Mouse (Mus musculus): ENCODE results near the gene Emc4. TPM values are rescaled to one million over a fixed set of nuclear protein-coding genes. Genes with fewer than 3 reads are reported as not detected.
A peak's percentile ranks its signal among the peaks of the same experiment; 100 is the strongest.

The Emc4 gene
- total RNA-seq (2014; rRNA removed) (92.5 and 96.0 TPM in 2 replicates), polyA plus RNA-seq (2015; fragmentation: Nextera tagmentation; extraction: Ambion mirVana) (216 and 251 TPM in 2 replicates)

GRCm38 (mm10) chr2:112367726-112368673, at the start of gene Emc4:
Gene Emc4 (minus strand): TSS chr2:112368027.
- 2% methylated on average over 46 of the region's 46 CpGs for WGBS
- Histone ChIP-seq H3K36me3 (ENCODE audit: insufficient read depth) (peaks cover 7% of the 10 kb centered on the region), H3K27ac (ENCODE audit: low read depth, low read length) (peak within 1 kb of the TSS; percentile 92), H3K9me3 (ENCODE audit: low read length) (no peaks in the 10 kb centered on the region), H3K4me1 (ENCODE audit: insufficient read depth) (peaks cover 9% of the 10 kb centered on the region; the same call in 1 of the 2 replicates), H3K27me3 (ENCODE audit: insufficient read depth, low read length) (no peaks in the 10 kb centered on the region; the same call in 1 of the 2 replicates), H3K9ac (peak within 1 kb of the TSS; percentile 86), H3K4me3 (ENCODE audit: low read depth, low read length) (peak within 1 kb of the TSS; percentile 95), H3K4me2 (ENCODE audit: low read depth) (peak within 1 kb of the TSS; percentile 91)
- ATAC-seq (peak; percentile 94), DNase-seq (peak; percentile 95)
- TF ChIP-seq CTCF (IDR thresholded peaks at IDR 0.05; ENCODE audit: low read depth) = no peak

GRCm38 (mm10) chr2:112407030-112407429, 39.2 kb upstream of the Emc4 start:
- no peak overlapping the region for H3K4me3 ChIP-seq (ENCODE audit: low read depth, low read length)
- DNase-seq (no peak), ATAC-seq (no peak)
- TF ChIP-seq CTCF (IDR thresholded peaks at IDR 0.05; ENCODE audit: low read depth) = no peak
- H3K36me3 ChIP-seq (ENCODE audit: insufficient read depth) = peaks cover 9% of the 10 kb centered on the region
- no peaks in the 10 kb centered on the region for H3K27me3 ChIP-seq (ENCODE audit: insufficient read depth, low read length)
- 89% methylated on average over 3 of the region's 3 CpGs for WGBS
- H3K27ac ChIP-seq (ENCODE audit: low read depth, low read length) = no peak overlapping the region
- H3K4me2 ChIP-seq (ENCODE audit: low read depth) = no peak overlapping the region
- H3K4me1 ChIP-seq (ENCODE audit: insufficient read depth) = no peaks in the 10 kb centered on the region
- H3K9me3 ChIP-seq (ENCODE audit: low read length) = no peaks in the 10 kb centered on the region
- H3K9ac ChIP-seq = no peak overlapping the region

- WGBS = 57% methylated on average over 1 of the region's 1 CpGs
- Histone ChIP-seq H3K4me1 (ENCODE audit: insufficient read depth) (no peaks in the 10 kb centered on the region), H3K27ac (ENCODE audit: low read depth, low read length) (no peak overlapping the region), H3K9ac (no peak overlapping the region), H3K36me3 (ENCODE audit: insufficient read depth) (no peaks in the 10 kb centered on the region), H3K9me3 (ENCODE audit: low read length) (no peaks in the 10 kb centered on the region), H3K4me3 (ENCODE audit: low read depth, low read length) (no peak overlapping the region), H3K27me3 (ENCODE audit: insufficient read depth, low read length) (no peaks in the 10 kb centered on the region), H3K4me2 (ENCODE audit: low read depth) (no peak overlapping the region)
- TF ChIP-seq CTCF (IDR thresholded peaks at IDR 0.05; ENCODE audit: low read depth) = no peak
- DNase-seq (no peak), ATAC-seq (no peak)
Observed at GRCm38 (mm10) chr2:112396649-112397048, 28.8 kb upstream of the Emc4 start.

DNA sequence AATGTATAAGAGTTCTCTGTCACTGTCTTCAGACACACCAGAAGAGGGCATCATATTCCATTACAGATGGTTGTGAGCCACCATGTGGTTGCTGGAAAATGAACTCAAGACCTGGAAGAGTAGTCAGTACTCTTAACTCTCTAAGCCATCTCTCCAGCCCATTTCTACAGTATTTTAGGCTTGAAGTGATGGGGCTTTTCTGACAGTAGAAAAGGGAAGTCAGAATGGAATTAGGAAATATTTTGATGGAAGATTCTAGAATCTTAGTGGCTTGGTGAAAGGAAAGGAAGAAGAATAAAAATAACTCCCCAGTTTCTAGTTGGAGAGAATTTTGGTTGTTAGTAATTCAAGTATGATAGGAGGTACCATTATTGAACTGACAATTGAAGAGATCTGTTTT, 26.1 kb upstream of the Emc4 start:
- H3K27ac ChIP-seq (ENCODE audit: low read depth, low read length) = no peak overlapping the region
- DNase-seq (no peak), ATAC-seq (no peak)
- H3K9me3 ChIP-seq (ENCODE audit: low read length) = no peaks in the 10 kb centered on the region
- no peak for TF ChIP-seq CTCF (IDR thresholded peaks at IDR 0.05; ENCODE audit: low read depth)
- no peaks in the 10 kb centered on the region for H3K27me3 ChIP-seq (ENCODE audit: insufficient read depth, low read length)
- H3K4me2 ChIP-seq (ENCODE audit: low read depth) = no peak overlapping the region
- H3K36me3 ChIP-seq (ENCODE audit: insufficient read depth) = no peaks in the 10 kb centered on the region
- no peaks in the 10 kb centered on the region for H3K4me1 ChIP-seq (ENCODE audit: insufficient read depth)
- no peak overlapping the region for H3K4me3 ChIP-seq (ENCODE audit: low read depth, low read length)
- no peak overlapping the region for H3K9ac ChIP-seq

- DNase-seq (no peak), ATAC-seq (no peak)
- no peak overlapping the region for H3K27ac ChIP-seq (ENCODE audit: low read depth, low read length)
- no peaks in the 10 kb centered on the region for H3K4me1 ChIP-seq (ENCODE audit: insufficient read depth)
- WGBS = 88% methylated on average over 1 of the region's 1 CpGs
- H3K9me3 ChIP-seq (ENCODE audit: low read length) = no peaks in the 10 kb centered on the region
- no peak for TF ChIP-seq CTCF (IDR thresholded peaks at IDR 0.05; ENCODE audit: low read depth)
- H3K9ac ChIP-seq = no peak overlapping the region
- H3K27me3 ChIP-seq (ENCODE audit: insufficient read depth, low read length) = no peaks in the 10 kb centered on the region
- H3K36me3 ChIP-seq (ENCODE audit: insufficient read depth) = no peaks in the 10 kb centered on the region
- H3K4me3 ChIP-seq (ENCODE audit: low read depth, low read length) = no peak overlapping the region
- H3K4me2 ChIP-seq (ENCODE audit: low read depth) = no peak overlapping the region
Observed at GRCm38 (mm10) chr2:112392689-112393088, 24.9 kb upstream of the Emc4 start.

- 86% methylated on average over 4 of the region's 4 CpGs for WGBS
- no peak overlapping the region for H3K9ac ChIP-seq
- H3K36me3 ChIP-seq (ENCODE audit: insufficient read depth) = no peaks in the 10 kb centered on the region
- no peak overlapping the region for H3K27ac ChIP-seq (ENCODE audit: low read depth, low read length)
- no peaks in the 10 kb centered on the region for H3K4me1 ChIP-seq (ENCODE audit: insufficient read depth)
- H3K27me3 ChIP-seq (ENCODE audit: insufficient read depth, low read length) = no peaks in the 10 kb centered on the region
- H3K4me3 ChIP-seq (ENCODE audit: low read depth, low read length) = no peak overlapping the region
- H3K4me2 ChIP-seq (ENCODE audit: low read depth) = no peak overlapping the region
- DNase-seq = no peak
- no peak for ATAC-seq
- H3K9me3 ChIP-seq (ENCODE audit: low read length) = no peaks in the 10 kb centered on the region
- TF ChIP-seq CTCF (IDR thresholded peaks at IDR 0.05; ENCODE audit: low read depth) = no peak
Observed at GRCm38 (mm10) chr2:112391346-112392000, 23.6 kb upstream of the Emc4 start.

- TF ChIP-seq CTCF (IDR thresholded peaks at IDR 0.05; ENCODE audit: low read depth) = no peak
- no peak overlapping the region for H3K4me2 ChIP-seq (ENCODE audit: low read depth)
- no peak overlapping the region for H3K9ac ChIP-seq
- H3K36me3 ChIP-seq (ENCODE audit: insufficient read depth) = no peaks in the 10 kb centered on the region
- H3K9me3 ChIP-seq (ENCODE audit: low read length) = no peaks in the 10 kb centered on the region
- H3K27ac ChIP-seq (ENCODE audit: low read depth, low read length) = no peak overlapping the region
- no peaks in the 10 kb centered on the region for H3K27me3 ChIP-seq (ENCODE audit: insufficient read depth, low read length)
- no peak overlapping the region for H3K4me3 ChIP-seq (ENCODE audit: low read depth, low read length)
- ATAC-seq (no peak), DNase-seq (no peak)
- WGBS = 85% methylated on average over 5 of the region's 5 CpGs
- H3K4me1 ChIP-seq (ENCODE audit: insufficient read depth) = no peaks in the 10 kb centered on the region
Observed at GRCm38 (mm10) chr2:112390843-112391242, 23.0 kb upstream of the Emc4 start.

Measured in forebrain, postnatal 0 days (tissue).